Comparison of ENCODE assay signal across 27 mouse cellular contexts in the genomic region with DNA sequence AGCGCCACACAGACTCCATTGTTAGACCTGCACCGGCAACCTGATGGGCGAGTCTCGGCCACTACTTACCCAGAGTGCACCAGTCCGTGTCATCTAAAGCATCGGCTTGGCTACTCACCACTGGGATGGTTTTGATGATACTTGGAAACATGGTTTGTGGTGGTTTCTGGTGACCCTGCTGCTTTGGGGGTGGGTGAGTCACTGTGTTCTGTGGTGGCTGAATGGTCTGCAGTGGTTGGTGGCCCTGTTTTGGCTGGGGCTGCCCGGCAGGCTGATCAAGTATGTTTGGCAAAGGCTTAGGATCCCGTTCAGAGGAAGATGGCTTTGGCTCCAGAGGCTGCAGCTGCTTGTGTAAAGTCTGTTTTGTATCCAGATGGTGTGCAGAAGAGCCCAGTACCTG. TPM values are rescaled to one million over a fixed set of nuclear protein-coding genes. Genes with fewer than 3 reads are reported as not detected.
DNase-seq lines count a peak whose midpoint lies in the region; ATAC-seq lines count a peak whose summit lies in the region.
"Had no signal": no experiment of that assay in that cellular context is flagged by ENCODE, and none has a peak within 500 bp of the region (broad histone marks: within the 10 kb centered on the region; RNA-seq: fewer than 3 reads in every experiment).

No protein-coding gene starts in this region.

- 0 out of 2 replicates have a peak, but pooled peaks cover 4% of the 10 kb centered on the region for H3K27me3 ChIP-seq in midbrain, embryonic 15.5 days (replicated peaks)
- 0 out of 2 replicates have a peak, but pooled peaks cover 4% of the 10 kb centered on the region for H3K27me3 ChIP-seq in embryonic facial prominence, embryonic 10.5 days (replicated peaks; ENCODE audit: low read depth, poor library complexity, severe bottlenecking)
- H3K27me3 ChIP-seq: CH12.LX had no signal

- no peak overlapping the region for H3K9ac ChIP-seq in midbrain, embryonic 15.5 days

- 90% methylated on average over 8 of the region's 8 CpGs for WGBS in midbrain, embryonic 15.5 days
- WGBS in embryonic facial prominence, embryonic 10.5 days: 91% methylated on average over 8 of the region's 8 CpGs

- no peaks in the 10 kb centered on the region for H3K36me3 ChIP-seq in midbrain, embryonic 15.5 days (replicated peaks)
- H3K36me3 ChIP-seq in embryonic facial prominence, embryonic 10.5 days (replicated peaks): no peaks in the 10 kb centered on the region
- H3K36me3 ChIP-seq: G1E had no signal

- no peak overlapping the region for H3K27ac ChIP-seq in midbrain, embryonic 15.5 days
- H3K27ac ChIP-seq in embryonic facial prominence, embryonic 10.5 days (replicated peaks): no peak overlapping the region

- no peaks in the 10 kb centered on the region for H3K4me1 ChIP-seq in midbrain, embryonic 15.5 days
- no peaks in the 10 kb centered on the region for H3K4me1 ChIP-seq in embryonic facial prominence, embryonic 10.5 days

- H3K4me2 ChIP-seq in midbrain, embryonic 15.5 days: no peak overlapping the region

- H3K4me3 ChIP-seq in midbrain, embryonic 15.5 days: no peak overlapping the region
- H3K4me3 ChIP-seq in embryonic facial prominence, embryonic 10.5 days: no peak overlapping the region

- no peak for ATAC-seq in midbrain, embryonic 15.5 days (replicated peaks)
- ATAC-seq: activated CD4-positive, CD25-positive, alpha-beta regulatory T cell, adult 4 months; CD4-positive, CD25-positive, alpha-beta regulatory T cell, adult 4 months; Patski had no signal

- peak; percentile 70 for DNase-seq in heart, adult 11 months
- no peak for DNase-seq in heart, postnatal 4 days
- DNase-seq in 3134 (ENCODE audit: extremely low read depth, insufficient read length, low spot score) (peak; percentile 25), 416B (ENCODE audit: low read depth) (peak; percentile 62)
- DNase-seq in Muller cell, postnatal 12 days (ENCODE audit: inconsistent ontology term): peak; percentile 12
- DNase-seq in ovary, postnatal 14 days (ENCODE audit: low spot score): no peak
- DNase-seq in embryonic facial prominence, embryonic 10.5 days (ENCODE audit: low spot score): no peak
- DNase-seq: adrenal gland, adult 2 months; adrenal gland, adult 8-10 months; adrenal gland, postnatal 10 days; adrenal gland, postnatal 14 days; adrenal gland, postnatal 25 days; adrenal gland, postnatal 36 days; B cell, adult 2 months; cerebellum, adult 11 months; cerebellum, adult 11-12 months; cerebellum, adult 18-20 months; cerebellum, adult 2 months; cerebellum, adult 8-10 months had no signal

- no peaks in the 10 kb centered on the region for H3K9me3 ChIP-seq in midbrain, embryonic 15.5 days
- no peaks in the 10 kb centered on the region for H3K9me3 ChIP-seq in embryonic facial prominence, embryonic 10.5 days
- H3K9me3 ChIP-seq: G1E had no signal

RNA-seq across cellular contexts. Expression of gene Tmem14c, which starts 29.8 kb away (rescaled TPM):
- total RNA-seq in heart, postnatal 4 days (2021): 100 to 1,000 TPM; 181 to 184 TPM
- polyA plus RNA-seq in midbrain, embryonic 15.5 days (2015; fragmentation: Nextera tagmentation; extraction: Ambion mirVana): 107 and 110 TPM in 2 replicates
- polyA plus RNA-seq in embryonic facial prominence, embryonic 10.5 days (2016; fragmentation: Nextera tagmentation; extraction: Ambion mirVana): 195 and 202 TPM in 2 replicates

RNA-seq across cellular contexts. Expression of gene Mak, which starts 33.6 kb away (rescaled TPM):
- not detected for total RNA-seq in heart, postnatal 4 days (2021)
- 1.8 and 2.2 TPM in 2 replicates for polyA plus RNA-seq in midbrain, embryonic 15.5 days (2015; fragmentation: Nextera tagmentation; extraction: Ambion mirVana)
- 0.94 and 0.95 TPM in 2 replicates for polyA plus RNA-seq in embryonic facial prominence, embryonic 10.5 days (2016; fragmentation: Nextera tagmentation; extraction: Ambion mirVana)
- total RNA-seq: adrenal gland, postnatal 14 days; adrenal gland, postnatal 25 days; adrenal gland, postnatal 36 days; CH12.LX; MEL had no signal
- polyA plus RNA-seq: C2C12, G1E had no signal

RNA-seq across cellular contexts. Expression of gene Pak1ip1, which starts 45.1 kb away (rescaled TPM):
- 10 to 100 TPM; 33.7 to 35.6 TPM for total RNA-seq in heart, postnatal 4 days (2021)
- 56.2 and 61.4 TPM in 2 replicates for polyA plus RNA-seq in midbrain, embryonic 15.5 days (2015; fragmentation: Nextera tagmentation; extraction: Ambion mirVana)
- 65.7 and 71.1 TPM in 2 replicates for polyA plus RNA-seq in embryonic facial prominence, embryonic 10.5 days (2016; fragmentation: Nextera tagmentation; extraction: Ambion mirVana)

Comparison
In these comparisons a context has a peak if more than half of its experiments do, and no peak if none do; other contexts are left out.
1. DNase-seq: peak in heart, adult 11 months (single experiment), 3134 (single experiment), 416B (single experiment) and Muller cell, postnatal 12 days (single experiment); none in heart, postnatal 4 days (single experiment), ovary, postnatal 14 days (single experiment) and embryonic facial prominence, embryonic 10.5 days (single experiment).